Comparison of ENCODE assay signal across 8 mouse cellular contexts in genomic region chr15:82145851-82146769, GRCm38 (mm10). TPM values are rescaled to one million over a fixed set of nuclear protein-coding genes. Genes with fewer than 3 reads are reported as not detected.
DNase-seq lines count a peak whose midpoint lies in the region; ATAC-seq and TF ChIP-seq lines count a peak whose summit lies in the region.

No protein-coding gene starts in this region.

- peak overlapping the region; percentile 88 for H3K27ac ChIP-seq in kidney, embryonic 14.5 days (ENCODE audit: low read depth, low read length)
- peak overlapping the region; percentile 89 for H3K27ac ChIP-seq in heart, postnatal 0 days (ENCODE audit: low read depth)
- peak overlapping the region; percentile 99 for H3K27ac ChIP-seq in midbrain, embryonic 10.5 days (replicated peaks)

- peak overlapping the region; percentile 87 for H3K4me3 ChIP-seq in kidney, embryonic 14.5 days (ENCODE audit: low read length)
- peak overlapping the region; percentile 87 for H3K4me3 ChIP-seq in heart, postnatal 0 days (ENCODE audit: low read depth, low read length)
- peak overlapping the region; percentile 94 for H3K4me3 ChIP-seq in midbrain, embryonic 10.5 days

- intact Hi-C loops in left cerebral cortex, postnatal 36 days (cut with DNase I), result no loop called here
- intact Hi-C loops in gastrocnemius, postnatal 14 days (cut with DNase I; ENCODE audit: low total_unique reads), result no loop called here

- TF ChIP-seq EP300 in heart, postnatal 0 days (IDR thresholded peaks at IDR 0.05; ENCODE audit: low read depth), result no peak

- 7% methylated on average over 11 of the region's 11 CpGs for WGBS in kidney, embryonic 14.5 days
- WGBS in heart, postnatal 0 days, result 22% methylated on average over 11 of the region's 11 CpGs
- WGBS in midbrain, embryonic 10.5 days, result 19% methylated on average over 11 of the region's 11 CpGs

- H3K27me3 ChIP-seq in kidney, embryonic 14.5 days (ENCODE audit: control insufficient read depth, insufficient read depth, low read length), result no peaks in the 10 kb centered on the region
- H3K27me3 ChIP-seq in heart, postnatal 0 days (ENCODE audit: control insufficient read depth, insufficient read depth, low read length), result no peaks in the 10 kb centered on the region
- no peaks in the 10 kb centered on the region for H3K27me3 ChIP-seq in midbrain, embryonic 10.5 days (ENCODE audit: low read depth, poor library complexity, severe bottlenecking)

- 0 out of 2 replicates have a peak overlapping the region, but pooled peaks have one; percentile 25 for H3K9ac ChIP-seq in kidney, embryonic 14.5 days (ENCODE audit: low read depth, low read length)
- H3K9ac ChIP-seq in heart, postnatal 0 days (replicated peaks; ENCODE audit: low read depth, low read length), result no peak overlapping the region

- DNase-seq in kidney, adult 11 months, result no peak
- DNase-seq in NIH3T3 (ENCODE audit: low read depth), result peak; percentile 29
- no peak for DNase-seq in heart, postnatal 0 days (ENCODE audit: low spot score)
- no peak for DNase-seq in midbrain, embryonic 10.5 days (ENCODE audit: low spot score)
- DNase-seq in left cerebral cortex, postnatal 36 days (ENCODE audit: low spot score in 2 of 2), result no peak
- no peak for DNase-seq in gastrocnemius, postnatal 14 days

- H3K9me3 ChIP-seq in kidney, embryonic 14.5 days (ENCODE audit: control insufficient read depth, low read length), result no peaks in the 10 kb centered on the region
- H3K9me3 ChIP-seq in heart, postnatal 0 days (replicated peaks; ENCODE audit: control insufficient read depth, low read length), result no peaks in the 10 kb centered on the region
- H3K9me3 ChIP-seq in midbrain, embryonic 10.5 days (replicated peaks), result no peaks in the 10 kb centered on the region

- ATAC-seq in kidney, embryonic 14.5 days (ENCODE audit: low FRiP score, low TSS enrichment), result no peak
- ATAC-seq in heart, postnatal 0 days (ENCODE audit: insufficient read depth, low read depth), result no peak
- no peak for ATAC-seq in megakaryocyte progenitor cell, adult 5-6 weeks (replicated peaks; ENCODE audit: poor library complexity)

- H3K4me1 ChIP-seq in kidney, embryonic 14.5 days (ENCODE audit: control insufficient read depth, insufficient read depth, low read length), result peaks cover 24% of the 10 kb centered on the region
- peaks cover 37% of the 10 kb centered on the region for H3K4me1 ChIP-seq in heart, postnatal 0 days (ENCODE audit: control insufficient read depth, insufficient read depth)
- H3K4me1 ChIP-seq in midbrain, embryonic 10.5 days, result peaks cover 53% of the 10 kb centered on the region

- peaks cover 8% of the 10 kb centered on the region for H3K36me3 ChIP-seq in kidney, embryonic 14.5 days (ENCODE audit: control insufficient read depth, insufficient read depth, low read length)
- no peaks in the 10 kb centered on the region for H3K36me3 ChIP-seq in heart, postnatal 0 days (replicated peaks; ENCODE audit: control insufficient read depth, insufficient read depth, low read length)
- H3K36me3 ChIP-seq in midbrain, embryonic 10.5 days, result peaks cover 24% of the 10 kb centered on the region

- H3K4me2 ChIP-seq in kidney, embryonic 14.5 days (replicated peaks; ENCODE audit: low read depth, low read length), result peak overlapping the region; percentile 40
- peak overlapping the region; percentile 93 for H3K4me2 ChIP-seq in heart, postnatal 0 days (ENCODE audit: low read depth, low read length)

- no peak for TF ChIP-seq CTCF in heart, postnatal 0 days (IDR thresholded peaks at IDR 0.05; ENCODE audit: low read depth)

RNA-seq across cellular contexts. Expression of gene Srebf2, which starts 0.9 kb away (rescaled TPM):
- 76.9 and 114 TPM in 2 replicates for polyA plus RNA-seq in kidney, embryonic 14.5 days (2014; fragmentation: Nextera tagmentation; extraction: Ambion mirVana)
- total RNA-seq in heart, postnatal 0 days (2014; rRNA removed; ENCODE audit: low replicate concordance), result 86.3 and 90.3 TPM in 2 replicates
- polyA plus RNA-seq in heart, postnatal 0 days (2015; fragmentation: Nextera tagmentation; extraction: Ambion mirVana), result 58.0 and 68.3 TPM in 2 replicates
- 214 and 239 TPM in 2 replicates for polyA plus RNA-seq in midbrain, embryonic 10.5 days (2016; fragmentation: Nextera tagmentation; extraction: Ambion mirVana)
- 24.7 and 28.3 TPM in 2 replicates for total RNA-seq in megakaryocyte progenitor cell, adult 5-6 weeks (2015)
- total RNA-seq in megakaryocyte progenitor cell, adult 5-6 weeks (2017), result 21.0 and 23.7 TPM in 2 replicates
- total RNA-seq in left cerebral cortex, postnatal 36 days (2021), result 100 to 1,000 TPM; 183 to 198 TPM
- 10 to 100 TPM; 13.7 to 22.9 TPM for total RNA-seq in gastrocnemius, postnatal 14 days (2021)

RNA-seq across cellular contexts. Expression of gene Ccdc134, which starts 18.4 kb away (rescaled TPM):
- polyA plus RNA-seq in kidney, embryonic 14.5 days (2014; fragmentation: Nextera tagmentation; extraction: Ambion mirVana), result 12.8 and 19.6 TPM in 2 replicates
- total RNA-seq in heart, postnatal 0 days (2014; rRNA removed; ENCODE audit: low replicate concordance), result 4.9 and 6.9 TPM in 2 replicates
- polyA plus RNA-seq in heart, postnatal 0 days (2015; fragmentation: Nextera tagmentation; extraction: Ambion mirVana), result 5.9 and 6.5 TPM in 2 replicates
- polyA plus RNA-seq in midbrain, embryonic 10.5 days (2016; fragmentation: Nextera tagmentation; extraction: Ambion mirVana), result 23.0 and 25.6 TPM in 2 replicates
- 5.5 and 10.4 TPM in 2 replicates for total RNA-seq in megakaryocyte progenitor cell, adult 5-6 weeks (2015)
- total RNA-seq in megakaryocyte progenitor cell, adult 5-6 weeks (2017), result 19.6 and 29.7 TPM in 2 replicates
- 10 to 100 TPM in 1 of 2 experiments, 1 to 10 TPM in 1; 9.5 to 14.2 TPM for total RNA-seq in left cerebral cortex, postnatal 36 days (2021)
- 10 to 100 TPM; 18.5 to 18.7 TPM for total RNA-seq in gastrocnemius, postnatal 14 days (2021)
